Mouse (Mus musculus): Measurements from ENCODE around the gene Tpm3. TPM values are rescaled to one million over a fixed set of nuclear protein-coding genes. Genes with fewer than 3 reads are reported as not detected.

Tpm3 gene
- polyA plus RNA-seq, 1 experiment from 2014 or later, result 396 TPM

DNA sequence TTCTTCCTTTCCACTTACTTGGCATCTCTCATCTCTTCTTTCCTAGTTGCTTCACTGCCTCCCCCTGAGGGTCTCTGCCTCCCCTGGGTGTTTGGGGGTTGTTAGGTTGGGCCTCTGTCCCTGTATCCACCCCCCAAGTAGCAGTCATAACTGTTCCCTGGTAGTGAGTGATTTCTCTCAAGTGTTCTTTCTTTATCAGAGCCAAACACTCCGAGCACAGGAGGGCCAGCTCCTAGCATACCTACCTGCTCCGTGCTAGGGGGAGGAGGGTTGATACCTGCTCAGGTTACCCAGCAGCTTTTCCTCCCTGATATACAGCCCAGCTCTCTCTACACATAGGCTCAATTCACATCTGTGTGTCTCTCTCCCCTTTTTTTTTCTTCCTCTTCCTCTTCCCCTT, 16.2 kb downstream of the Tpm3 start:
- Histone ChIP-seq H3K27ac (no peak overlapping the region), H3K4me3 (replicated peaks) (no peak overlapping the region), H3K4me1 (replicated peaks) (peaks cover 12% of the 10 kb centered on the region), H3K36me3 (peaks cover 72% of the 10 kb centered on the region), H3K4me2 (replicated peaks) (no peak overlapping the region), H3K9me3 (no peaks in the 10 kb centered on the region), H3K9ac (replicated peaks) (no peak overlapping the region), H3K27me3 (no peaks in the 10 kb centered on the region)
- ATAC-seq, result no peak
- WGBS, result 93% methylated on average over 2 of the region's 2 CpGs

DNA sequence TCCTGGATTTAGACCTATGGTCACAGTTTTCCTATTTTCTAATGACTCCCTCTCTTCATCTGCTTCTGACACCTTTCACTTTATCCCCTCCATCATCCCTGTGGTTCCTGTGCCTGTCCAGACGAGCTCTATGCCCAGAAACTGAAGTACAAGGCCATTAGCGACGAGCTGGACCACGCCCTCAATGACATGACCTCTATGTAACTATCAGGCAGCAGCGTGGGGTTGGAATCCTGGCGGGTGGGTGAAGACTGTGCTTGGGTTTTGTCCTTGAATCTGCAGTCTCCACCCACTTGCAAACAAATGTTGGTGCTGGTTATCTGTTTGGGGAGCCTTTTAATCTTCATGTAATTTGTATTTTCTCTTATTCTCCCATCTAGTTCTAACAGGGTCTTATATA, 18.4 kb downstream of the Tpm3 start:
- peaks cover 89% of the 10 kb centered on the region for H3K36me3 ChIP-seq
- no peaks in the 10 kb centered on the region for H3K4me1 ChIP-seq (replicated peaks)
- no peak overlapping the region for H3K4me2 ChIP-seq (replicated peaks)
- H3K9me3 ChIP-seq, result no peaks in the 10 kb centered on the region
- ATAC-seq, result no peak
- no peaks in the 10 kb centered on the region for H3K27me3 ChIP-seq
- H3K4me3 ChIP-seq (replicated peaks), result no peak overlapping the region
- WGBS, result 94% methylated on average over 6 of the region's 6 CpGs
- no peak overlapping the region for H3K9ac ChIP-seq (replicated peaks)
- no peak overlapping the region for H3K27ac ChIP-seq

DNA sequence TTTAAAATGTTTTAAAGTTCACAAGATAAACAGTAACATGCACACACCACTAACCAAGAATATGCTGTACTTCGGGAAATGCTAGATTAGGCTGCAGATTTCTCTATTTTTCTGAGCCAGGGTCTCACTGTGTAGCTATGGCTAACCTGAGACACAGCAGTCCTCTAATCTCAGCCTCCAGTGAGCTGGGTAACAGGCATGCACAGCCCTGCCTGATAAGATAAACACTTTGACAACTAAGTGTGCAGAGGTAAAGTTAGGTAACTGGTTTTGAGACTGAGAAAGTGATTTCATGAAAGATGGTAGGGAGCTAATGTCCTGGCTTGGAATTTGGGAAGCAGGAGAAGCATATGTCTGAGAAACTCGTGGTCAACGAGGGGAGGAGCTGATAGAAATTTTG, 22.0 kb downstream of the Tpm3 start:
- Histone ChIP-seq H3K27ac (no peak overlapping the region), H3K36me3 (peaks cover 88% of the 10 kb centered on the region), H3K4me1 (replicated peaks) (no peaks in the 10 kb centered on the region), H3K9ac (replicated peaks) (no peak overlapping the region), H3K9me3 (no peaks in the 10 kb centered on the region), H3K27me3 (no peaks in the 10 kb centered on the region), H3K4me2 (replicated peaks) (no peak overlapping the region), H3K4me3 (replicated peaks) (no peak overlapping the region)
- ATAC-seq, result no peak
- WGBS, result 98% methylated on average over 3 of the region's 3 CpGs

DNA sequence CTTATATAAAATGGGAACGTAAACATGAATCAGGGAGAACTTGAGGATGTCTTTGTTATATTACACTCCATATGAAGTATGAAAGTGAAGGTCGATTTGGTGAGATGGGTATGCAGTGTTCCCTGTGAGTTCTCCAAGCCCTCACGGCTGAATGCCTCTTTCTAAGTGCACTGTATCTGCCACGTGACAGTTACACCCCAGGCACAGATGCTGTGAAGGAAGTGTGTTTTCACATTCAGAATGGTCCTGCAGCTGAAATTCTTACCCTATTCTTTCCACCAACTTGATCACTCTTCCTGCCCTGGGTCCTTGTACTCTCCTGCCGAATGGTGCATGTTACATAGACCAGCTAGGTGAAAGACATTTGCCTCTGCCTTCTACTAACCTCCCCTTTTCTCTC, 25.5 kb downstream of the Tpm3 start:
- H3K36me3 ChIP-seq, result peaks cover 63% of the 10 kb centered on the region
- no peaks in the 10 kb centered on the region for H3K27me3 ChIP-seq

DNA sequence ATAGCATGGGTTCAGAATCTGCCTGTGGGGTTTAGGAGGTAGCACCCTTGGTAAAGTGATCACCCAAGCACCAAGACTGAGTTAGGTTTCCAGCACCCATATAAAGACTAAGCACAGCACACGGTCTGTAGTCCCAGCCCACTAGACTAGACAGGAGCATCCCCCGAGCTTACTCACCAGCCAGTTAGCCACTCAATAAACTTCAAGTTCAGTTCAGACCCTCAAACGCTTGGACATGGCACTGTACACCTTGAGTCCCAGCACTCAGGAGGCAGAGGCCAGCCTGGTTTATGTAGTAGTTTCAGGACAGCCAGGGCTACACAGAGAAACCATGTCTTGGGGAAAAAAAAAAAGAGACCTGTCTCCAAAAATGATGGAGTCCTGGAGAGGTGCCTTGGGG, 28.6 kb downstream of the Tpm3 start:
- WGBS, result 93% methylated on average over 3 of the region's 3 CpGs
- Histone ChIP-seq H3K27ac (no peak overlapping the region), H3K4me1 (replicated peaks) (no peaks in the 10 kb centered on the region), H3K4me2 (replicated peaks) (no peak overlapping the region), H3K27me3 (no peaks in the 10 kb centered on the region), H3K9me3 (no peaks in the 10 kb centered on the region), H3K36me3 (peaks cover 40% of the 10 kb centered on the region), H3K9ac (replicated peaks) (no peak overlapping the region), H3K4me3 (replicated peaks) (no peak overlapping the region)
- no peak for ATAC-seq

More for the DNA sequence above, 25.5 kb downstream of the Tpm3 start:
- Histone ChIP-seq H3K9me3 (no peaks in the 10 kb centered on the region), H3K9ac (replicated peaks) (no peak overlapping the region), H3K4me2 (replicated peaks) (no peak overlapping the region), H3K4me3 (replicated peaks) (no peak overlapping the region), H3K27ac (no peak overlapping the region), H3K4me1 (replicated peaks) (no peaks in the 10 kb centered on the region)
- ATAC-seq, result no peak
- WGBS, result 87% methylated on average over 5 of the region's 5 CpGs

DNA sequence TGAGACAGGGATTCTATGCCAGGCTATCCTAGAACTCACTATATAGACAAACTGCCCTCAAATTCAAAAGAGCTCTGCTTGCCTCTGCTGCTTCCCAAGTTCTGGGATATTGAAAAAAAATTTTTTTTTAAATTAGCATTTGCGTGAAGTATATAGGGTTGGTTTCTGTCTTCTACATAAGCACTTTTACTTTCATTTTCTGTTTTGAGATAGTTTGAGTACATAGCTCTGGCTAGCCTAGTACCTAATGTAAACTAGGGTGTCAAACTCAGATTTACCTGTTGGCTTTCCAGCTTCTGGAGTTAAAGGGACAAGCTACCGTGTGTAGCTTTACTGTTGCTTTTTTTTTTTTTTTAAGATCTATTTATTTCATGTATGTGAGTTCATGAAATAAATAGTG, 29.2 kb downstream of the Tpm3 start:
- H3K27me3 ChIP-seq, result no peaks in the 10 kb centered on the region
- ATAC-seq, result no peak
- no peaks in the 10 kb centered on the region for H3K4me1 ChIP-seq (replicated peaks)
- 98% methylated on average over 2 of the region's 2 CpGs for WGBS
- no peaks in the 10 kb centered on the region for H3K9me3 ChIP-seq
- H3K36me3 ChIP-seq, result peaks cover 35% of the 10 kb centered on the region
- no peak overlapping the region for H3K9ac ChIP-seq (replicated peaks)
- H3K4me2 ChIP-seq (replicated peaks), result no peak overlapping the region
- no peak overlapping the region for H3K27ac ChIP-seq
- H3K4me3 ChIP-seq (replicated peaks), result no peak overlapping the region

DNA sequence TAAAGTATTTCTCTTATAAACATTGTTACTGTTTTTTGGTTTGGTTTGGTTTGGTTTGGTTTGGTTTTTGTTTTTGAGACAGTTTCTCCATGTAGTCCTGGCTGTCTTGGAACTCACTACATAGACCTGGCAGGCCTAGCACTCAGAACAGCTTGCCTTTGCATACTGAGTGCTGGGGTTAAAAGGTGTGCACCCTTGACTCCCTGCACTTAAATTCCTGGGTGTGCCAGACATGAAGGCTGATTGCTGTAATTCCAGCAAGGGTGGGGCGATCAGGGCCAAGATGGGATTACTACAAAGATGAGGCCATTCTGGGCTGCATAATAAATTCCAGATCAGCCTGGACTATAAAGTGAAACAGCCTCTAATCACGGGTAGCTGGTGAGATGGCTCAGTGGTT, 29.8 kb downstream of the Tpm3 start:
- no peak overlapping the region for H3K27ac ChIP-seq
- no peak for ATAC-seq
- H3K9ac ChIP-seq (replicated peaks), result no peak overlapping the region
- peaks cover 32% of the 10 kb centered on the region for H3K36me3 ChIP-seq
- WGBS, result 84% methylated on average over 2 of the region's 2 CpGs
- H3K4me2 ChIP-seq (replicated peaks), result no peak overlapping the region
- no peaks in the 10 kb centered on the region for H3K27me3 ChIP-seq
- H3K4me3 ChIP-seq (replicated peaks), result no peak overlapping the region
- H3K9me3 ChIP-seq, result no peaks in the 10 kb centered on the region
- H3K4me1 ChIP-seq (replicated peaks), result no peaks in the 10 kb centered on the region

DNA sequence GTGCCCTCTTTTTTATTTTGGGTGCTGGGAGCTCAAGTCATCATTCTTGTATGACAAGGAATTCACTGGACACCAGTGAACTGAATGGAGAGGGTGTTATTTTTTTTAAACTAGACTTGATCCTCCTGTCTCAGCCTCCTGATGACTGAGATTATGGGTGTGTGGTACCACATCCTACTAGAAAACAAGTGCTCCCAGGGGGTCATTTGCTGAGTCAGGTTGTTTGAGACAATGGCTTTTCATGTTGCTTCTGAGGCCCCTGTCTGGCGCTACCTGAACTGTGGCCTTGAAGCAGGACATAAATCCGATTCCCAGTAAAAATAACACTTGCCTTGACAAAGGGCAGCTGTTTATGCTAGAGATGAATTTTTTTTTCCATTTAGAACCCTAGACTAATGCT, 30.7 kb downstream of the Tpm3 start:
- Histone ChIP-seq H3K36me3 (peaks cover 22% of the 10 kb centered on the region), H3K4me2 (replicated peaks) (no peak overlapping the region), H3K9ac (replicated peaks) (no peak overlapping the region), H3K27me3 (no peaks in the 10 kb centered on the region), H3K9me3 (no peaks in the 10 kb centered on the region), H3K4me3 (replicated peaks) (no peak overlapping the region), H3K4me1 (replicated peaks) (no peaks in the 10 kb centered on the region), H3K27ac (no peak overlapping the region)
- WGBS, result 92% methylated on average over 2 of the region's 2 CpGs
- no peak for ATAC-seq

DNA sequence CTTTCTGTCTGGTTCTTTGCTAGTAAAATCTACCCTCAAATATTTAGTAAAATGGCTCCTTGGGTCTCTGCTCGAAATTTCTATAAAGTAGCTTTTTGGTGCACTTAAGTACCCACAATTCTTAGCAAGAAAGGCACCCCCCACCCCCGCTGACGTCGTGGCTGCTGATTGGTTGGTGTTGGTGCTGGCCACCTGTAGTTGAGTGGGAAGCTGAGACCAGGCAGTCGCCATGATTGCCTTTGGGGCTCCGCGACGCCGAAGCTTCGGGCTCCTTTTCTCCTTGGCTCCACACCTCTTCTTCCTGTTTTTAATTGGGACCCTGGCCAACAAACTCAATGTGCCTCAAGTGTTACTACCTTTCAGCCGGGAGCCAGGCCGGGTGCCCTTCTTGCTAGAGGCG, 31.5 kb downstream of the Tpm3 start, which contains the start of gene Nup210l:
Gene Nup210l, plus strand, starts transcription at position 195 of the 400 bp plus-strand sequence.
- H3K4me1 ChIP-seq (replicated peaks), result no peaks in the 10 kb centered on the region
- H3K36me3 ChIP-seq, result peaks cover 15% of the 10 kb centered on the region
- no peak within 1 kb of the TSS for H3K9ac ChIP-seq (replicated peaks)
- no peak within 1 kb of the TSS for H3K4me2 ChIP-seq (replicated peaks)
- H3K27ac ChIP-seq, result no peak within 1 kb of the TSS
- ATAC-seq, result no peak
- 92% methylated on average over 13 of the region's 13 CpGs for WGBS
- H3K9me3 ChIP-seq, result no peaks in the 10 kb centered on the region
- H3K4me3 ChIP-seq (replicated peaks), result no peak within 1 kb of the TSS
- H3K27me3 ChIP-seq, result no peaks in the 10 kb centered on the region

DNA sequence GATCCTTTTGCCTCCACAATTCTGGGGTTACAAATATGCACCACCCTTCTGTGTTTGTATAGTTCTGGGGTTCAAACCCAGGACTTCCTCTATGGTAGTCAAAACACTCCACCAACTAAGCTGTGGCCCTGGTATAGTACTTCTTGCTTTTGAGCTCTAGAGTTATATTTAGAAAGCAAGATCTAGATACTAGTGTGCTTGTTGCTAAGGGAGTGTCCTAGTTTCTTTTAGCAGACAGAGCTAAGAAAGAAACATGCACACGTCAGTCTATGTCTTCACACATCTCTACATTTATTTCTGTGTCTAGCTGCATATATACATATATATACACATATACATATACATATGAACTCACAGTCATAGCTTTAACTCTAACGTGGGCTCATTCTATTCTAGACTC, 39.3 kb downstream of the Tpm3 start:
- ATAC-seq, result no peak

DNA sequence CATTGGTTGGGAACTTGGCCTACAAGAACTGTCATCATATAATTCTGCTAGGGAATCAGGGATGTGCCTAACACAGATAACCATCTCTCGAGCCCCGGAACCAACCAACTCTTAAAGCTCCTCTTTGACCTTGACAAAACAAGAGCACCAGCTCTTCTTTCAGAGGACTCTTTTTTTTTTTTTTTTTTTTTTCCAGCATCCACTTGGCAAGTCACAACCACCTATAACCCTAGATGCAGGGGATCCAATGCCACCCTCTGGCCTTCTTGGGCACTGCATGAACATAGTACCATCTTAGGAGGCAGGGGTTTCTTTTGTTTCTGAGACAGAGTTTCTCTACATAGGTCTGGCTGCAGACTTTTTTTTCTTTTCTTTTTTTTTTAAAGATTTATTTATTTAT, 41.9 kb downstream of the Tpm3 start:
- Histone ChIP-seq H3K27ac (no peak overlapping the region), H3K4me1 (replicated peaks) (no peaks in the 10 kb centered on the region), H3K9ac (replicated peaks) (no peak overlapping the region), H3K9me3 (no peaks in the 10 kb centered on the region), H3K4me2 (replicated peaks) (no peak overlapping the region), H3K4me3 (replicated peaks) (no peak overlapping the region), H3K27me3 (no peaks in the 10 kb centered on the region), H3K36me3 (no peaks in the 10 kb centered on the region)
- ATAC-seq, result no peak
- 97% methylated on average over 2 of the region's 2 CpGs for WGBS

More for the DNA sequence above, 39.3 kb downstream of the Tpm3 start:
- Histone ChIP-seq H3K9me3 (no peaks in the 10 kb centered on the region), H3K27me3 (no peaks in the 10 kb centered on the region), H3K4me2 (replicated peaks) (no peak overlapping the region), H3K27ac (no peak overlapping the region), H3K9ac (replicated peaks) (no peak overlapping the region), H3K4me1 (replicated peaks) (no peaks in the 10 kb centered on the region), H3K4me3 (replicated peaks) (no peak overlapping the region), H3K36me3 (no peaks in the 10 kb centered on the region)
- WGBS, result 89% methylated on average over 2 of the region's 2 CpGs

DNA sequence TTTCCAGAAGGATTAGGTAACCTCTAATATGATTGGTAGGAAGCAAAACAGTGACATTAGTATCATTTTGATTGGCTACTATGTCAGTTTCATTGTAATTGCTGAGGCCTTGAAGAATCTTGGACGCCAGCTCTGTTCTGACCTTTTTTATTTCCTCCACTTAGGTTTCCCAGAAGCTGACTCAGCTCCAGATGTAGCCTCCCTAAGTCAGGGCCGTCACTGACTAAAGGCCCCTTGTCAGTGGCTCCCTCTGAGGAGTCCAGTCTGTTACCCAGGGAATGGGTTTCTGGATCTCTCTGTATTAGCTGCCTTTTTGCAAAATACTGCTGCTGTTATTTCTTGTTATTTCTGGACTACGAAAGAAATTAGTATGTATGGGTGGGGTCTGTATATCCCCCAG, 43.1 kb downstream of the Tpm3 start:
- H3K27ac ChIP-seq, result no peak overlapping the region
- 84% methylated on average over 3 of the region's 3 CpGs for WGBS
- H3K36me3 ChIP-seq, result no peaks in the 10 kb centered on the region
- no peak overlapping the region for H3K9ac ChIP-seq (replicated peaks)
- H3K4me3 ChIP-seq (replicated peaks), result no peak overlapping the region
- H3K27me3 ChIP-seq, result no peaks in the 10 kb centered on the region
- no peak overlapping the region for H3K4me2 ChIP-seq (replicated peaks)
- no peak for ATAC-seq
- no peaks in the 10 kb centered on the region for H3K4me1 ChIP-seq (replicated peaks)
- H3K9me3 ChIP-seq, result no peaks in the 10 kb centered on the region

DNA sequence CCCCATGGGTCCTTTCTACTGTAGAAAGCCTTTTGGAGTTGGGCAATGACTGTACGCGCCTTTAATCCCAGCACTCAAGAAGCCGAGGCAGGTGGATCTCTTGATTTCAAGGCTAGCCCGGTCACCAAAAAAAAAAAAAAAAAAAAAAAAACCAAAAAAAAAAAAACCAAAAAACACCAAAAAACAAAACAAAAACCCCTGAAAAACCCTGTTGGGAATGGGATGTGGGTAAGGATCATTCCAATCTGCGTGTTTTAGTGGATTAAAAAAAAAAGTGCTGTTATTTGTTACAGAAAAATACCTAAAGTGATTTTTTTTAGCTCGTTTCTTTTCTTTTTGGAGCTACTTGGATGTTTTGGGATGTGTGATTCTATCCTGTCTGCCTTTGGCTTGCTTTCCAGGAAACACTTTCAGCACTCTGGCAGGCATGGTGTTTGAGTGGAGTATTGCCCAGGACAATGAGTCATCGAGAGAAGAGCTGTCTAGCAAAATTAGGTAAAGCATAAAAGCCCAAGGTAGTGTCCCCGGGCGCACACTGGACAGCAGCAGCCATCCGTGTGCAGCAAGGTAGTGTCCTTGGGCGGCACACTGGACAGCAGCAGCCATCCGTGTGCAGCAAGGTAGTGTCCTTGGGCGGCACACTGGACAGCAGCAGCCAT, 45.8 kb downstream of the Tpm3 start:
- ATAC-seq, result no peak
- 91% methylated on average over 13 of the region's 13 CpGs for WGBS
- Histone ChIP-seq H3K36me3 (no peaks in the 10 kb centered on the region), H3K4me3 (replicated peaks) (no peak overlapping the region), H3K9me3 (no peaks in the 10 kb centered on the region), H3K4me2 (replicated peaks) (no peak overlapping the region), H3K27me3 (no peaks in the 10 kb centered on the region), H3K27ac (no peak overlapping the region), H3K4me1 (replicated peaks) (no peaks in the 10 kb centered on the region), H3K9ac (replicated peaks) (no peak overlapping the region)

Measured in midbrain, embryonic 13.5 days (tissue).